ENCODE assay signal across 17 mouse cellular contexts in the genomic region with DNA sequence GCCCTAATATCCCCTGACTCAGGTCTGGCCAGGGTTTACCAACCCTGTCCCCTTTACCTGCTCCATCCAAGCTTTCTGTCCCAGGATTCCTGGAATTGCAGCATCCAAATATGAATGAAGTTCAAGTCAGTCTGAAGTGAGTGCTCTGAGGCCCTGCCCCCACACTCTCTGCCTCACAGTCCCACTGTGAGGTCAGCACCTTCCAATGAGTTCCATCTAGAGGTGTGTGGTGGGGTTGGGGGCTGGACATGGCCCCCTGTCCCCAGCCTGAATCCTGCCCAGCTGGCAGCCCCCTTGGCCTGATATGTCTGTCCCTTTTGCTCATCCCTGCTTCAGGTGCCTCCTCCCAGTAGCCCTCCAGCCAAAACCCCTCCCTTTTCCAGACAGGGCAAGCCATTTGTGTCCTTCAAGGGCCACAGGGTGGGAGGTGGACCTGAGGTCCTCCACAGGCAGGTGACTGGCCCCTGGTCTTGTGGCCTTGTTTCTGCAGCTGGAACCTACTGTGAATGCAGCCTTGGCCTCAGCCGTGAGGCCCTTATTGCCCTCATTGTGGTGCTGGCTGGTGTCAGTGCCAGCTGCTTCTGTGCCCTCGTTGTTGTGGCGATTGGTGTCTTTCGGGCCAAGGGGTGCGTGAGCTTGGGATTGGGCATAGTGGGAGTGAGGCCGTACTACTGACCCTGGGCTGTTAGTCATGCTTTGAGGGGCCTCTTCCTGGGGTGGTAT. TPM values are rescaled to one million over a fixed set of nuclear protein-coding genes. Genes with fewer than 3 reads are reported as not detected.
DNase-seq lines count a peak whose midpoint lies in the region; ATAC-seq and TF ChIP-seq lines count a peak whose summit lies in the region.
"Had no signal": no experiment of that assay in that cellular context is flagged by ENCODE, and none has a peak within 500 bp of the region (broad histone marks: within the 10 kb centered on the region; RNA-seq: fewer than 3 reads in every experiment).

A gene (plus strand): TSS at position 219 of the 723 bp plus-strand sequence.

- no peaks in the 10 kb centered on the region for H3K27me3 ChIP-seq in cerebellum, adult 2 months (ENCODE audit: control insufficient read depth, insufficient read depth, low read length)
- H3K27me3 ChIP-seq in kidney, embryonic 15.5 days, result peaks cover 54% of the 10 kb centered on the region
- H3K27me3 ChIP-seq in lung, embryonic 16.5 days (ENCODE audit: control insufficient read depth, insufficient read depth, low read depth, low read length), result peaks cover 44% of the 10 kb centered on the region
- peaks cover 42% of the 10 kb centered on the region for H3K27me3 ChIP-seq in stomach, embryonic 16.5 days (ENCODE audit: control insufficient read depth, insufficient read depth, low read length)

- peaks cover 59% of the 10 kb centered on the region for H3K4me1 ChIP-seq in cerebellum, adult 2 months (ENCODE audit: control insufficient read depth, insufficient read depth, low read length)
- peaks cover 36% of the 10 kb centered on the region for H3K4me1 ChIP-seq in kidney, embryonic 15.5 days
- H3K4me1 ChIP-seq in lung, embryonic 16.5 days (replicated peaks; ENCODE audit: control insufficient read depth, insufficient read depth, low read length), result peaks cover 29% of the 10 kb centered on the region
- peaks cover 52% of the 10 kb centered on the region for H3K4me1 ChIP-seq in stomach, embryonic 16.5 days (ENCODE audit: control insufficient read depth, insufficient read depth, low read length)

- no peak within 1 kb of the TSS for H3K9ac ChIP-seq in kidney, embryonic 15.5 days
- H3K9ac ChIP-seq in lung, embryonic 16.5 days (ENCODE audit: low read length), result no peak within 1 kb of the TSS
- peak within 1 kb of the TSS; percentile 42; the same call in 1 of the 2 replicates for H3K9ac ChIP-seq in stomach, embryonic 16.5 days (ENCODE audit: low read length)
- H3K9ac ChIP-seq: embryonic facial prominence, embryonic 12.5 days; forebrain, embryonic 13.5 days; heart, embryonic 13.5 days; hindbrain, embryonic 12.5 days; liver, embryonic 14.5 days had no signal

- no peaks in the 10 kb centered on the region for H3K9me3 ChIP-seq in kidney, embryonic 15.5 days (replicated peaks)
- no peaks in the 10 kb centered on the region for H3K9me3 ChIP-seq in lung, embryonic 16.5 days (ENCODE audit: control insufficient read depth, low read length)
- no peaks in the 10 kb centered on the region for H3K9me3 ChIP-seq in stomach, embryonic 16.5 days (replicated peaks; ENCODE audit: control insufficient read depth, low read length)
- H3K9me3 ChIP-seq: embryonic facial prominence, embryonic 12.5 days; forebrain, embryonic 13.5 days; heart, embryonic 13.5 days; hindbrain, embryonic 12.5 days had no signal

- peak in 1 of 2 experiments; percentile 58 for DNase-seq in cerebellum, adult 2 months
- DNase-seq in cerebellum, postnatal 4 days (ENCODE audit: low spot score in 2 of 2), result no peak
- DNase-seq in kidney, postnatal 36 days, result no peak
- DNase-seq in lung, postnatal 4 days, result no peak
- DNase-seq in c-Kit-positive CD71-positive TER-119-positive erythroid progenitor cells, embryonic 14.5 days (ENCODE audit: low spot score), result no peak
- DNase-seq: adrenal gland, postnatal 10 days; gastrocnemius, postnatal 14 days; kidney, postnatal 10 days; thymus, adult 18-20 months had no signal

- peak within 1 kb of the TSS; percentile 26 for H3K27ac ChIP-seq in cerebellum, adult 2 months (ENCODE audit: insufficient read depth, low read length)
- 0 out of 2 replicates have a peak within 1 kb of the TSS, but pooled peaks have one; percentile 61 for H3K27ac ChIP-seq in kidney, embryonic 15.5 days
- H3K27ac ChIP-seq in lung, embryonic 16.5 days (ENCODE audit: low read length), result peak within 1 kb of the TSS; percentile 92
- H3K27ac ChIP-seq in stomach, embryonic 16.5 days (ENCODE audit: low read length), result peak within 1 kb of the TSS; percentile 97
- H3K27ac ChIP-seq: forebrain, embryonic 13.5 days; heart, embryonic 13.5 days; hindbrain, embryonic 12.5 days; liver, embryonic 14.5 days had no signal

- H3K4me2 ChIP-seq in kidney, embryonic 15.5 days, result no peak within 1 kb of the TSS
- H3K4me2 ChIP-seq in lung, embryonic 16.5 days (ENCODE audit: low read depth, low read length), result peak within 1 kb of the TSS; percentile 30
- H3K4me2 ChIP-seq in stomach, embryonic 16.5 days (ENCODE audit: low read depth, low read length), result peak within 1 kb of the TSS; percentile 32; the same call in 1 of the 2 replicates
- H3K4me2 ChIP-seq: embryonic facial prominence, embryonic 12.5 days; forebrain, embryonic 13.5 days; heart, embryonic 13.5 days; hindbrain, embryonic 12.5 days had no signal

- 25% methylated on average over 6 of the region's 6 CpGs for WGBS in cerebellum, adult 2 months
- WGBS in kidney, embryonic 15.5 days, result 85% methylated on average over 6 of the region's 6 CpGs
- 82% methylated on average over 6 of the region's 6 CpGs for WGBS in lung, embryonic 16.5 days
- 83% methylated on average over 6 of the region's 6 CpGs for WGBS in stomach, embryonic 16.5 days

- TF ChIP-seq POLR2A in cerebellum, adult 2 months (IDR thresholded peaks at IDR 0.05; ENCODE audit: borderline replicate concordance, insufficient read depth, low read length), result peak; percentile 12; the same call in 1 of the 2 replicates

- H3K36me3 ChIP-seq in kidney, embryonic 15.5 days, result peaks cover 34% of the 10 kb centered on the region
- H3K36me3 ChIP-seq in lung, embryonic 16.5 days (ENCODE audit: control insufficient read depth, insufficient read depth, low read length), result peaks cover 25% of the 10 kb centered on the region
- peaks cover 14% of the 10 kb centered on the region for H3K36me3 ChIP-seq in stomach, embryonic 16.5 days (ENCODE audit: control insufficient read depth, insufficient read depth, low read length)

- TF ChIP-seq CTCF in cerebellum, adult 2 months (IDR thresholded peaks at IDR 0.05; ENCODE audit: borderline replicate concordance, insufficient read depth, low read depth, low read length), result no peak

- ATAC-seq in kidney, embryonic 15.5 days (replicated peaks; ENCODE audit: low FRiP score), result no peak
- no peak for ATAC-seq in lung, embryonic 16.5 days (ENCODE audit: low read depth)
- ATAC-seq in stomach, embryonic 16.5 days (ENCODE audit: insufficient read depth, low FRiP score), result no peak
- ATAC-seq: forebrain, embryonic 13.5 days had no signal

- H3K4me3 ChIP-seq in cerebellum, adult 2 months (replicated peaks; ENCODE audit: insufficient read depth, low read depth, low read length), result no peak within 1 kb of the TSS
- H3K4me3 ChIP-seq in kidney, embryonic 15.5 days (replicated peaks), result no peak within 1 kb of the TSS
- H3K4me3 ChIP-seq in lung, embryonic 16.5 days (ENCODE audit: low read length), result no peak within 1 kb of the TSS
- H3K4me3 ChIP-seq in stomach, embryonic 16.5 days (replicated peaks; ENCODE audit: low read length), result no peak within 1 kb of the TSS
- H3K4me3 ChIP-seq: embryonic facial prominence, embryonic 12.5 days; forebrain, embryonic 13.5 days; heart, embryonic 13.5 days; hindbrain, embryonic 12.5 days had no signal

RNA-seq across cellular contexts. Expression of the gene that starts here (rescaled TPM):
- not detected in 2 replicates for polyA plus RNA-seq in cerebellum, adult 2 months (2012; rRNA removed)
- polyA plus RNA-seq in kidney, embryonic 15.5 days (2015; fragmentation: Nextera tagmentation; extraction: Ambion mirVana), result not detected in 2 replicates
- polyA plus RNA-seq in lung, embryonic 16.5 days (2015; fragmentation: Nextera tagmentation; extraction: Ambion mirVana), result not detected in 2 replicates
- not detected in 2 replicates for polyA plus RNA-seq in stomach, embryonic 16.5 days (2015; fragmentation: Nextera tagmentation; extraction: Ambion mirVana)
- polyA plus RNA-seq: embryonic facial prominence, embryonic 12.5 days; forebrain, embryonic 13.5 days; heart, embryonic 13.5 days; hindbrain, embryonic 12.5 days; liver, embryonic 14.5 days had no signal

Comparison
In these comparisons a context has a peak if more than half of its experiments do, and no peak if none do; other contexts are left out.
1. H3K27ac ChIP-seq: peak in every context shown above with its lines; median percentile 97 in stomach, embryonic 16.5 days; 92 in lung, embryonic 16.5 days; 61 in kidney, embryonic 15.5 days; 26 in cerebellum, adult 2 months.